Mouse (Mus musculus): Measurements from ENCODE around the gene Arhgap8.

DNA sequence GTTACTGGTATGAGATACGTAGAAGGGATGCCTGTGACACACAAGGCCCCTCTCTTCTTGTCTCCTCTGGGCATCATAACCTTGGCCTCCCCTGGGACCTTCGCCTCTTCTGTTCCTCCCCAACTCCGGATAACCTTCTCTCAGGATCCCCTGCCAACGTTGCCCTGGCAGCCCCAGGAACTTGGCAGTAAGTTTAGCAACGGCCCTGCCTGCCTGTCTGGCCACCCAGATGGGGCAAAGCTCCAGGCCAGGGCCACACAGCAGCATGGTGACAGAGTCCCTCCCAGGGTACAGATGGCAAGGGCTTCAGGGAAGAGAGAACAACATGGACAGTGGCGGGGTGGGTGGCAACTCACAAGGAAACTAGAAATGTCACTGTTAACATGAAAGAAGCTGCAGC lies 9.8 kb downstream of the Arhgap8 start:
- TF ChIP-seq CTCF (IDR thresholded peaks at IDR 0.05; ENCODE audit: borderline replicate concordance, extremely low read depth, insufficient read depth, insufficient read length) (no peak), POLR2A (IDR thresholded peaks at IDR 0.05; ENCODE audit: borderline replicate concordance, extremely low read depth, insufficient read depth, insufficient read length, poor library complexity, severe bottlenecking) (no peak)
